Mouse (Mus musculus) neural tube, embryonic 15.5 days (tissue): ENCODE results near the gene Ces2g. TPM values are rescaled to one million over a fixed set of nuclear protein-coding genes. Genes with fewer than 3 reads are reported as not detected.

Experiments
- ATAC-seq: fragments of 200-750 bp; cut with Nextera tagmentation; 2 replicates; pipeline ENCODE4 v1.8.0; 2017; ENCODE audit warnings: mild to moderate bottlenecking, moderate TSS enrichment, moderate library complexity; ENCODE audit not compliant: low FRiP score
- H3K27ac ChIP-seq: fragments of 300-500 bp; sonication (generic); replicated peaks from 2 replicates; pipeline ENCODE4 v1.5.1; 2015; ENCODE audit warnings: mild to moderate bottlenecking, inconsistent platforms
- H3K27me3 ChIP-seq: fragments of 300-500 bp; sonication (generic); replicated peaks from 2 replicates; pipeline ENCODE4 v1.6.1; 2015; ENCODE audit warnings: inconsistent platforms
- H3K36me3 ChIP-seq: fragments of 300-500 bp; sonication (generic); 2 replicates; pipeline ENCODE4 v1.6.1; 2015; ENCODE audit warnings: inconsistent platforms
- H3K4me1 ChIP-seq: fragments of 300-500 bp; sonication (generic); 2 replicates; pipeline ENCODE4 v1.6.1; 2015; ENCODE audit warnings: inconsistent platforms
- H3K4me2 ChIP-seq: fragments of 300-500 bp; sonication (generic); 2 replicates; pipeline ENCODE4 v1.6.1; 2015; ENCODE audit warnings: inconsistent platforms, mild to moderate bottlenecking, moderate library complexity
- H3K4me3 ChIP-seq: fragments of 300-500 bp; sonication (generic); replicated peaks from 2 replicates; pipeline ENCODE4 v1.5.1; 2015; ENCODE audit warnings: mild to moderate bottlenecking, inconsistent platforms
- H3K9ac ChIP-seq: fragments of 300-500 bp; sonication (generic); replicated peaks from 2 replicates; pipeline ENCODE4 v1.6.1; 2015; ENCODE audit warnings: mild to moderate bottlenecking, inconsistent platforms
- H3K9me3 ChIP-seq: fragments of 300-500 bp; sonication (generic); replicated peaks from 2 replicates; pipeline ENCODE4 v1.6.1; 2016; ENCODE audit warnings: inconsistent platforms
- WGBS: fragments of 180-500 bp; shearing (Covaris S2); methylation state at CpG from one replicate; pipeline ENCODE4 v1.1.7; 2015; ENCODE audit warnings: mixed read lengths; 5-methylcytosine and 5-hydroxymethylcytosine counted together
- polyA plus RNA-seq: library from polyadenylated mRNA; unstranded; fragments of >200 nt; fragmentation: Nextera tagmentation; extraction: Ambion mirVana; gene quantifications from 2 replicates; pipeline ENCODE4 v1.2.1, GENCODE M21; 2015

Ces2g gene
- polyA plus RNA-seq, 1 experiment from 2014 or later: 0.12 TPM

DNA sequence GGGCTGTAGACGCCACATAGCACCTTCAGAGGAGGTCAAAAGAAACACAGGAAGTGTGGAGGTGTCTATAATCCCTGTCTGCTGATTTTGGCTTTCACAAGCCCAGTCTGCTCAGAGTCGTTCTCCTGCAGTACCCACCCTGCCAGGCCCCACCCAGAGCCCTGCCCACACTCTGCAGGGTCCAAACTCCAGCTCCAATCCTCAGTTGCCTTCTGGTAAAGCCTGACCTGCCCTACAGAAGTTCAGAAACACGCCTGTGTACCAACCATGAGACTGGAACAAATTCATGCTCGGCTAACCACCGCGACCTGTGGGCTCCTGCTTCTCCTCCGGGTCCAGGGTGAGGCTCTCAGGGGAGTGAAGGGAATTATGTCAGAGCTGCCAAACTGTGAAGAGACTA lies 39.1 kb downstream of the Ces2g start, which contains the start of gene Ces2h:
TSS of gene Ces2h (plus strand) at position 268 of the 400 bp plus-strand sequence.
- Histone ChIP-seq H3K9me3 (no peaks in the 10 kb centered on the region), H3K9ac (no peak within 1 kb of the TSS), H3K4me2 (no peak within 1 kb of the TSS), H3K4me1 (no peaks in the 10 kb centered on the region), H3K4me3 (no peak within 1 kb of the TSS), H3K36me3 (no peaks in the 10 kb centered on the region), H3K27ac (no peak within 1 kb of the TSS), H3K27me3 (no peaks in the 10 kb centered on the region)
- ATAC-seq: no peak
- WGBS: 86% methylated on average over 7 of the region's 7 CpGs

DNA sequence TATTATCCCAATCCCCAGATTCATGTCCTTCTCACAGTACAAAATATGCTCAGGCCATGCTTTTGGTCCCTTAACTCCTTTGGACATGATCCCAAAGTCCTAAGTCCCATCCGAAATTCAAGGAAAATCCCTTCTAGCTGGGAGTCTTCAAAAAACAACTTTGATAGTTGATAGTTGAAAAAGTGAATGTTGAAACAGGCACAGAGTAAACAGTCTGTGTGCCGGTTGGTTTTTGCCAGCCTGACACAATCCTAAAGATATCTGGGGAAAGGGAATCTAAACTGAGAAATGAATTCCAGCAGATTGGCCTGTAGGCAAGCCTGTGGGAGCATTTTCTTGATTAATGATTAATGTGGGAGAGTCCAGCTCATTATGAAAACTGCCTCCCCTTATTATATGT lies 48.5 kb downstream of the Ces2g start:
- WGBS: 90% methylated on average over 2 of the region's 2 CpGs
- no peaks in the 10 kb centered on the region for H3K27me3 ChIP-seq
- no peaks in the 10 kb centered on the region for H3K36me3 ChIP-seq
- no peak for ATAC-seq
- H3K4me3 ChIP-seq: no peak overlapping the region
- no peaks in the 10 kb centered on the region for H3K9me3 ChIP-seq
- no peaks in the 10 kb centered on the region for H3K4me1 ChIP-seq
- H3K27ac ChIP-seq: no peak overlapping the region
- no peak overlapping the region for H3K4me2 ChIP-seq
- no peak overlapping the region for H3K9ac ChIP-seq

DNA sequence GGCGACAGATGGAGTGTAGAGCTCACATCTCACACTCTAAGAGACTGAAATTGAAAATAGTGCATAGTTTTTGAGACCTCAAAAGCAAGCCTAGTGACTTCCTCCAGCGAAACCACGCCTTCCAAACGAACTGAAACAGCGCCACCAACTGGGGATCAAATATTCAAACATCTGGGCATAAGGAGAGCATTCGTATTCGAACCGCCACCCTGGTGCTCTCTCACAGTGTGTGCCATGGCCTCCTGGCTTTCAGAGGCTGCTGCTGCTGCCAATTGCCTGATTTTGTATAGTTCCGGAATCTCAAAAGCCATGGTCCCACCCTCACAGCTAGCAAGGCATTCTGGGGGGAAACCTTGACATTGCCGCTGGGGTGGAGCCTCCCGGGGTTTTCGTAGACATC lies 49.6 kb downstream of the Ces2g start:
- Histone ChIP-seq H3K9ac (no peak overlapping the region), H3K9me3 (no peaks in the 10 kb centered on the region), H3K4me3 (no peak overlapping the region), H3K27me3 (no peaks in the 10 kb centered on the region), H3K27ac (no peak overlapping the region), H3K4me2 (no peak overlapping the region), H3K36me3 (no peaks in the 10 kb centered on the region), H3K4me1 (no peaks in the 10 kb centered on the region)
- WGBS: 79% methylated on average over 12 of the region's 12 CpGs
- no peak for ATAC-seq

DNA sequence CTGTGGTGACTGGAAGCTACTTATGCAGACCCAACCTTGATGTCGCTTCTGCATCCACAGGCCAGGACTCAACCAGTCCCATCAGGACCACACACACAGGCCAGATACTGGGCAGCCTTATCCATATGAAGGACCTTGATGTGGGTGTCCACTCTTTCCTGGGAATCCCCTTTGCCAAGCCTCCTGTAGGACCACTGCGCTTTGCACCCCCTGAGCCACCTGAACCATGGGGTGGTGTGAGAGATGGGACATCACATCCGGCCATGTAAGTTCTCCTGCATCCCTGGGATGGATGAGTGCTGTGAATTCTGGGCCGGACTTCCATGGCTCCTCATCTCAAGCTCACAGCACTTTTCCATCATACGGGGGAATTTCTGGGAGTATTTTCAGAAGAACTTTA lies 52.9 kb downstream of the Ces2g start:
- Histone ChIP-seq H3K9ac (no peak overlapping the region), H3K27ac (no peak overlapping the region), H3K27me3 (no peaks in the 10 kb centered on the region), H3K4me2 (no peak overlapping the region), H3K4me1 (no peaks in the 10 kb centered on the region), H3K4me3 (no peak overlapping the region), H3K36me3 (no peaks in the 10 kb centered on the region), H3K9me3 (no peaks in the 10 kb centered on the region)
- no peak for ATAC-seq
- 95% methylated on average over 5 of the region's 5 CpGs for WGBS

Other genes with a start within 250 kb of the Ces2g start
- 0.17 TPM in 1 of 2 replicates, not detected in the other for gene Ces2a, start 227.7 kb upstream of the Ces2g start, polyA plus RNA-seq
- 0.15 and 0.40 TPM in 2 replicates for gene Ces2b, start 130.1 kb upstream of the Ces2g start, polyA plus RNA-seq
- not detected in 2 replicates for gene Ces2c, start 114.7 kb upstream of the Ces2g start, polyA plus RNA-seq
- 0.19 TPM in 1 of 2 replicates, not detected in the other for gene Ces2e, start 35.5 kb upstream of the Ces2g start, polyA plus RNA-seq
- 0.13 TPM in 1 of 2 replicates, not detected in the other for gene Ces2f, start 14.4 kb upstream of the Ces2g start, polyA plus RNA-seq
- not detected in 2 replicates for gene Ces2h, start 39.1 kb downstream of the Ces2g start, polyA plus RNA-seq
- not detected in 2 replicates for gene Ces3a, start 86.9 kb downstream of the Ces2g start, polyA plus RNA-seq
- not detected in 2 replicates for gene Ces3b, start 122.0 kb downstream of the Ces2g start, polyA plus RNA-seq
- gene Ces4a, start 170.1 kb downstream of the Ces2g start, polyA plus RNA-seq: 0.18 TPM in 1 of 2 replicates, not detected in the other
- 34.0 and 38.6 TPM in 2 replicates for gene Cbfb, start 209.0 kb downstream of the Ces2g start, polyA plus RNA-seq